Mouse (Mus musculus) small intestine, adult 2 months (tissue): ENCODE data around the gene Gpa33.

ENCODE experiments used
- CTCF ChIP-seq: fragments of 200-500 bp; IDR thresholded peaks from 2 replicates; pipeline ENCODE4 v1.5.1; 2012; ENCODE audit warnings: low read depth, mild to moderate bottlenecking, control low read depth, inconsistent platforms, low read length, moderate library complexity, mixed read lengths; ENCODE audit not compliant: insufficient replicate concordance, insufficient read length; ENCODE audit errors: extremely low read depth
- POLR2A ChIP-seq: fragments of 200-500 bp; IDR thresholded peaks from 2 replicates; pipeline ENCODE4 v1.6.1; 2012; ENCODE audit warnings: low read depth, mild to moderate bottlenecking, control low read depth, inconsistent platforms, low read length, moderate library complexity

- no peak for TF ChIP-seq POLR2A
- no peak for TF ChIP-seq CTCF
Measured at GRCm38 (mm10) chr1:166165159-166165558, 35.1 kb downstream of the Gpa33 start.
